Mouse (Mus musculus) gastrocnemius, postnatal 4 days (tissue): Measurements from ENCODE around the gene Gm6899. TPM values are rescaled to one million over a fixed set of nuclear protein-coding genes. Genes with fewer than 3 reads are reported as not detected.

Experiments
- DNase-seq, 2 experiments: peaks; one replicate each; pipeline ENCODE4 v3.0.0; 2021 to 2022; ENCODE audit warnings: low spot score in 2 of 2, mixed read lengths in 2 of 2
- total RNA-seq, 2 experiments: library from RNA; stranded (reverse); gene quantifications; 2 replicates each; pipeline ENCODE4 v1.2.3; 2021

Gene Gm6899
- total RNA-seq, 2 experiments from 2014 or later, result not detected

DNA sequence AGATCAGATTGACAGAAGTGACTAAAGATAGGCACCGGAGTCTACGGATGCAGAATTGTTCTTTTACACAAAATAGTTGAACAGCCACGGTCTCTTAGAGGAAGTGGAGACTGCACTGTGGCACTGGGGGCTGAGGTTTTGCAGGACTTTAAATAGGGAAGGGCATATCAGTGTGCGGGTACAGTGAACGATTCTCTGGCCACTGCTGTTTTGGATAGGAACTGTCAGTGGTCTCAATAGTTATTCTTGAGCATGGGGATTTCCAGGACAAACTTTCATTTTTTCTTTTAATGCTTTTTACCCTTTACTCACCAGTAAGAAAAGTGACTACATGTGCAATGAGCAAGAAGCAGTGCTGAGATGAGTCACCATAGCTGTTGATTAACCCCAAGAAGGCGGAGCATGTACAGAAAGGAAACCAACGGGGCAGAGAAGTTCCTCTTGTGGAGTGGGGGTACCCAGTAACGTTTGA, 47.3 kb downstream of the Gm6899 start:
- DNase-seq, result no peak

DNA sequence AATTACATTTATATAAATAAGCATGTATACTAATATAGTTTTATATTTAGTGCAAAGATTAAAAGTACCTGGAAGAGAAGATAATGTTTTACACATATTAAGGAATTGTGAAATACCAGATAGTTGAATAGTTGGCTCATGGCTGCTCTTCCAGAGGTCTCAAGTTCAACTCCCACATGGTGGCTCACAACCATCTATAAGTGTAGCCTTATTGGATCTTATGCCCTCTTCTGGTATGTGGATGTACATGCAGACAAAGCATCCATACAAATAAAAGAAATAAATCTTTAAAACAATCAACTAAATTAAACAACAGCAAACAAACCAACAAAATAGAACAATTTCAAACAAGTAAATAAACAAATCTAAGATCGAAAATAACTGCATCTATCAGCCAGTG, 49.1 kb downstream of the Gm6899 start:
- DNase-seq, result no peak

Other genes starting within 250 kb of the Gm6899 start
- 1 to 10 TPM; 7.4 to 8.2 TPM for gene Fancl, start 207.1 kb upstream of the Gm6899 start, total RNA-seq
- gene Vrk2, start 758 bp downstream of the Gm6899 start, total RNA-seq, result 10 to 100 TPM; 11.4 to 12.6 TPM